Mouse (Mus musculus): Measurements from ENCODE around the gene Tmem151a. TPM values are rescaled to one million over a fixed set of nuclear protein-coding genes. Genes with fewer than 3 reads are reported as not detected.

Tmem151a gene
- polyA plus RNA-seq, 1 experiment from 2014 or later: 6.4 TPM

- no peaks in the 10 kb centered on the region for H3K27me3 ChIP-seq (replicated peaks)
- H3K4me3 ChIP-seq (replicated peaks): no peak overlapping the region
- ATAC-seq (ENCODE audit: insufficient read depth, low FRiP score, low read depth): no peak
- WGBS: 19% methylated on average over 5 of the region's 5 CpGs
- H3K4me1 ChIP-seq: peaks cover 30% of the 10 kb centered on the region
- no peaks in the 10 kb centered on the region for H3K9me3 ChIP-seq
- H3K36me3 ChIP-seq: peaks cover 34% of the 10 kb centered on the region
- H3K27ac ChIP-seq: peak overlapping the region; percentile 11; the same call in 1 of the 2 replicates
- peak overlapping the region; percentile 16; the same call in 1 of the 2 replicates for H3K9ac ChIP-seq
- H3K4me2 ChIP-seq: no peak overlapping the region
Observed at GRCm38 (mm10) chr19:5108271-5108575, 22.9 kb upstream of the Tmem151a start.

- Histone ChIP-seq H3K27ac (peak overlapping the region; percentile 7), H3K4me1 (peaks cover 30% of the 10 kb centered on the region), H3K9ac (0 out of 2 replicates have a peak overlapping the region, but pooled peaks have one; percentile 16), H3K9me3 (no peaks in the 10 kb centered on the region), H3K36me3 (peaks cover 38% of the 10 kb centered on the region), H3K4me3 (replicated peaks) (no peak overlapping the region), H3K4me2 (peak overlapping the region; percentile 87; the same call in 1 of the 2 replicates), H3K27me3 (replicated peaks) (no peaks in the 10 kb centered on the region)
- ATAC-seq (ENCODE audit: insufficient read depth, low FRiP score, low read depth): no peak
- 70% methylated on average over 18 of the region's 18 CpGs for WGBS
Observed at GRCm38 (mm10) chr19:5107556-5108270, 22.4 kb upstream of the Tmem151a start.

DNA sequence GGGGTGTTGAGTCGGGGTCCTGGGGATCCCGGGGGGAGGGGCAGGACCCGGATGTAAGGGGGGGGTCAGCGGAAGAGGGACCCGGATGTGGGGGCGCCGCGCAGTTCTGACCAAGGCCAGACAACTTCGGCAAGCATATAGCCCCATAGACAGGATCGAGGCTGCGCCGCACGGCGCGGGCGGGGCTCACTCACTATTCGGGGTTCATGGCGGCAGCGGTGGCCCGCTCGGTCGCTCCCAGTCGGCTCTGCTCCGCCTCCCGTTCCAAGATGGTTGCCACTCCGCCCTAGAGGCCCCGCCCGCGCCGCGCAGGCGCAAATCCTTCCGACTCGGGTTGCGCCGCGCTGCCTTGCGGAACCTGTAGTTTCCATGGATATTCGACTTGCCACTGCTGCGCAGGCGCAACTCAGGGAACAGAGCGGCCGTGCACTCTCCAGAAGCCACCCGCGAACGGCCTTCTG is 21.4 kb upstream of the Tmem151a start, which contains the start of gene Rab1b:
Gene Rab1b (minus strand): TSS at position 342 of the 461 bp plus-strand sequence.
- Histone ChIP-seq H3K36me3 (peaks cover 43% of the 10 kb centered on the region), H3K4me1 (peaks cover 30% of the 10 kb centered on the region), H3K9me3 (no peaks in the 10 kb centered on the region), H3K9ac (peak within 1 kb of the TSS; percentile 91), H3K4me2 (peak within 1 kb of the TSS; percentile 87), H3K27me3 (replicated peaks) (no peaks in the 10 kb centered on the region), H3K4me3 (replicated peaks) (peak within 1 kb of the TSS; percentile 85), H3K27ac (peak within 1 kb of the TSS; percentile 97)
- peak; percentile 93 for ATAC-seq (ENCODE audit: insufficient read depth, low FRiP score, low read depth)
- WGBS: under 1% methylated on average over 46 of the region's 46 CpGs

DNA sequence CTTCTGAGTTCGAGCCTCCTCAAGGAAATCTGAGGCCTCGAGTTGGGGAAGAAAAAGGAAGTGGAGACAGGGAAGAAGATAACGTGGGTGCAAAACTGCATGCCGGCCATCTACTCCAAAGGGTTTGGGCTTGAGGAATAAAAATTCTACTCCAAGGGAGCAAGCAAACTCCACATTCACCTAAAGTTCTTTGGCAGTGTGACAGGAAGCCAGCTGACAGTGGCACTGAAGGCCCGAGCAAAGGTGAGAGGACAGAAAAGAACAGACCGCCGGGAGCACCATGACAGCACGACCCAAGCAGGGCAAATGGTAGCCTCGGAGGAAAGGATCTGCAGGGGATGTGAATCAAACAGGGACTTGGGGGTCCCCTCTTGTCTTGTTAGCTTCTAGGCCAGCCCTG is 20.7 kb upstream of the Tmem151a start:
- Histone ChIP-seq H3K4me1 (peaks cover 30% of the 10 kb centered on the region), H3K27me3 (replicated peaks) (no peaks in the 10 kb centered on the region), H3K4me2 (peak overlapping the region; percentile 87), H3K9ac (peak overlapping the region; percentile 91), H3K4me3 (replicated peaks) (peak overlapping the region; percentile 85), H3K36me3 (peaks cover 42% of the 10 kb centered on the region), H3K9me3 (no peaks in the 10 kb centered on the region), H3K27ac (peak overlapping the region; percentile 97)
- ATAC-seq (ENCODE audit: insufficient read depth, low FRiP score, low read depth): no peak
- 6% methylated on average over 9 of the region's 9 CpGs for WGBS

DNA sequence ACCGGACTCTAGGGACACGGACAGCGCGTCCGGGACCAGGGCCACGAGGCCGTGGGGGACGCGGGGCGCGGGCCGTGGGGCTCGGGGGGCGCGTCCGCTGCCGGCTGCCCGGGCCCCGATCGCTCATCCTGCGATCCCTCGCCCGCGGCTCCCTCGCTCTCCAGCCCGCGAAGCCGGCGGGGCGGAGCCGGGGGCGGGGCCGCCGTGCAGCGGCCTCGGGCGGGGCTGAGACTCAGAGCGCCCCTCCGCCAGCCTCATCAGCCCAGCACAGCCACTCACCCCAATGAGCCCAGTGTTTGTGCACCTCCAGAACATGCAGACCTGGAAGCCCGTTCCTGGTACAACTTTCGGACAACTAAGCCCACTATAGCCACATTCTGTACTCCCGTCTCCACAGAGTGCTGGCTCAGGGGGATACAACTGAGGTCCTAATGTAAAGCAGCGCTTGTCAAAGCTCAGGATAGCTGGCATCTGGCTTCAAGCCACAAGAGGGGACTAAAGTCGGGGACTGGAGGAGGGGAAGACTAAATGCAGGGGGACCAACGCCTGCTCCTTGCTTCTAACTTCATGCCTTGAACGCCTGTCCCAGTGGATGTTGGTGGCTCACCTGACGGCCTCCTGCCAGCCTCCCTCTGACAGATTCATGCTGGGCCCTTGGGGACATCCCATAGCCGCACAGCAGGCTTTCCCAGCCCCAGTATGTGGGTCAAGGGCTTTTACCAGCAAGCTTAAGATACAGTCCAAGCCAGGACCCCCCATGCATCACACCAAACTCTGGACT is 13.2 kb upstream of the Tmem151a start, which contains the start of gene Cnih2:
Gene Cnih2 (minus strand): TSS at position 159 of the 781 bp plus-strand sequence.
- WGBS: 4% methylated on average over 38 of the region's 48 CpGs
- peaks cover 30% of the 10 kb centered on the region for H3K4me1 ChIP-seq
- H3K4me2 ChIP-seq: peak within 1 kb of the TSS; percentile 100
- H3K9me3 ChIP-seq: no peaks in the 10 kb centered on the region
- H3K9ac ChIP-seq: peak within 1 kb of the TSS; percentile 60
- no peak within 1 kb of the TSS for H3K27ac ChIP-seq
- peak; percentile 44 for ATAC-seq (ENCODE audit: insufficient read depth, low FRiP score, low read depth)
- no peaks in the 10 kb centered on the region for H3K27me3 ChIP-seq (replicated peaks)
- peaks cover 34% of the 10 kb centered on the region for H3K36me3 ChIP-seq
- peak within 1 kb of the TSS; percentile 61 for H3K4me3 ChIP-seq (replicated peaks)

DNA sequence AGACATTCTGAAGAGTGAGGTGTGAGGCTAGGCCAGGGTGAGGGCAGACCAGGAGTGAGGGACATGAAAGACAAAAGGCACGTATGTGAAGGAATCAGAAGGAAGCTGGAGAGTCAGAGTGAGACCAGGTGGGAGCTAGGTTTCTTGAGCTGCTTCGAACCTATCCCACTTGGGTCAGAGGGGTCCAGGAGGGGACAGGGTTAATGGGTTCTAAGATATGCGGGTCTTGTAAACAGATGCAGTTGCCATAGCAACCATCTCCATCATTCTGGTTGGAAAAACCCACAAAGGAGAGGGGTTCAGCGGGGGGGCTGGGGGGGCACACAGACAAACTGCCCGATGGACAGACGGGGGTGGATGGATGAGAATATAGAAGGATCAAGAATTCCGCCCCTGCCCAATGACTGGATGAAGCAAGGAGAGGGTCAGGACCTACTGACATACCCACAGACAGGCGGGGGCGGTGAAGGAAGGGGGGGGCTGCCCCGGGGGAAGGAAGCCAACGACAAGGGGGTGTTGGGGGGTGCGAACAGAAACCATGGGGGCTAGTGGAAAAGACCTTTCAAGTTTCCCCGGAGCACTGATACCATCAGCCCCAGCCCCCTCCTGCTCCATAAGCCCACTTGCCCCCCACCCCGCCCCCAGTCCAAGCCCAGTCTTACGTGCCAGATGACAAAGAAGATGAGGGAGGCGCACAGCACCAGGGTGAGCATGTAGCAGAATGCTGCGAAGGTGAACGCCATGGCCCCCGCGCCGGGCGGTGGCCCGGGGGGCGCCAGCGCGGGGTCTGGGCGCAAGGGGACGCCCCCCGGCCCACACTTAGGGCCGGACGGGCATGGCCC is 12.4 kb upstream of the Tmem151a start:
- Histone ChIP-seq H3K4me3 (replicated peaks) (peak overlapping the region; percentile 61), H3K9me3 (no peaks in the 10 kb centered on the region), H3K36me3 (peaks cover 30% of the 10 kb centered on the region), H3K4me1 (peaks cover 30% of the 10 kb centered on the region), H3K4me2 (peak overlapping the region; percentile 100), H3K27ac (no peak overlapping the region), H3K27me3 (replicated peaks) (no peaks in the 10 kb centered on the region), H3K9ac (peak overlapping the region; percentile 60)
- ATAC-seq (ENCODE audit: insufficient read depth, low FRiP score, low read depth): 0 out of 2 replicates have a peak, but pooled peaks have one; percentile 1
- WGBS: 5% methylated on average over 31 of the region's 31 CpGs

DNA sequence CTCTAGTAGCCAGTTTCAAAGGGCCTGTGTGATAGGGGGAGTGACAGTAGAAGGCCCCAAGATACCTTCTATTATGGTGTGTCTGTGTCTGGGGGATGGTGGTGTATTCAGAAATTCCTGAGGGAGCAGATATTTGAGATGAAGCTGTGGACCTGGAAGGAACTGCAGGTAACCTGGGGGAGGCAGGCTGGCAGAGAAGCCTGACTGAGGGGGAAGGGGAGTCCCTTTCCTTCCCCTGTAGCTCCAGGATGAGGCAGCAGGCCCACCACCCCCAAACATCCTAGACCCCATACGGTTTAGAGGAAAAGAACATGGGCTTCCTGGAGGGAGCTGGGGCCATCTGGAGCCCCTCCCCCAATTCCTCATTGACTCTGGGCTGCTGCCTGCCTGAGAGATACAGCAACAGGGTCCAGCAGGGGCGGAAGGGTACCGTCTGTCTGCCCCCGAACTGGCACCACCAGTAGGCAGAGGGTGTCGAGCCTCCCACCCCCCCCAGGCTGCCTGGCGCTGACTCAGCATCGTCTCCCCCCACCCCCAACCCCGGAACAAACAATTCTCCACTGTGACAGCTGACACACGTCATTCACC is 10.7 kb upstream of the Tmem151a start:
- 14% methylated on average over 9 of the region's 9 CpGs for WGBS
- Histone ChIP-seq H3K27ac (no peak overlapping the region), H3K36me3 (peaks cover 29% of the 10 kb centered on the region), H3K4me2 (no peak overlapping the region), H3K9ac (no peak overlapping the region), H3K4me1 (peaks cover 30% of the 10 kb centered on the region), H3K9me3 (no peaks in the 10 kb centered on the region), H3K27me3 (replicated peaks) (no peaks in the 10 kb centered on the region), H3K4me3 (replicated peaks) (no peak overlapping the region)
- ATAC-seq (ENCODE audit: insufficient read depth, low FRiP score, low read depth): no peak

GRCm38 (mm10) chr19:5094746-5095417 is 9.6 kb upstream of the Tmem151a start:
- no peaks in the 10 kb centered on the region for H3K9me3 ChIP-seq
- H3K27ac ChIP-seq: no peak overlapping the region
- no peak overlapping the region for H3K4me3 ChIP-seq (replicated peaks)
- H3K27me3 ChIP-seq (replicated peaks): no peaks in the 10 kb centered on the region
- ATAC-seq (ENCODE audit: insufficient read depth, low FRiP score, low read depth): no peak
- H3K4me2 ChIP-seq: no peak overlapping the region; the same call in 1 of the 2 replicates
- H3K9ac ChIP-seq: no peak overlapping the region
- peaks cover 30% of the 10 kb centered on the region for H3K4me1 ChIP-seq
- 43% methylated on average over 11 of the region's 11 CpGs for WGBS
- peaks cover 18% of the 10 kb centered on the region for H3K36me3 ChIP-seq

- peaks cover 14% of the 10 kb centered on the region for H3K36me3 ChIP-seq
- no peaks in the 10 kb centered on the region for H3K27me3 ChIP-seq (replicated peaks)
- ATAC-seq (ENCODE audit: insufficient read depth, low FRiP score, low read depth): peak; percentile 65
- no peak overlapping the region; the same call in 1 of the 2 replicates for H3K4me2 ChIP-seq
- H3K4me3 ChIP-seq (replicated peaks): no peak overlapping the region
- H3K4me1 ChIP-seq: peaks cover 34% of the 10 kb centered on the region
- H3K9me3 ChIP-seq: no peaks in the 10 kb centered on the region
- H3K9ac ChIP-seq: no peak overlapping the region
- 0% methylated on average over 21 of the region's 21 CpGs for WGBS
- H3K27ac ChIP-seq: no peak overlapping the region
Observed at GRCm38 (mm10) chr19:5094243-5094632, 8.9 kb upstream of the Tmem151a start.

GRCm38 (mm10) chr19:5093481-5094242 is 8.3 kb upstream of the Tmem151a start:
- no peaks in the 10 kb centered on the region for H3K27me3 ChIP-seq (replicated peaks)
- WGBS: 67% methylated on average over 12 of the region's 12 CpGs
- H3K36me3 ChIP-seq: peaks cover 14% of the 10 kb centered on the region
- no peak overlapping the region for H3K27ac ChIP-seq
- no peak overlapping the region for H3K4me2 ChIP-seq
- peaks cover 34% of the 10 kb centered on the region for H3K4me1 ChIP-seq
- H3K4me3 ChIP-seq (replicated peaks): no peak overlapping the region
- no peak overlapping the region for H3K9ac ChIP-seq
- no peak for ATAC-seq (ENCODE audit: insufficient read depth, low FRiP score, low read depth)
- H3K9me3 ChIP-seq: no peaks in the 10 kb centered on the region
